Mouse (Mus musculus): ENCODE measurements around the gene Ctnna3. TPM values are rescaled to one million over a fixed set of nuclear protein-coding genes. Genes with fewer than 3 reads are reported as not detected.
"Not testable (repeated sequence)": the region's sequence is repeated elsewhere in the genome, so short reads cannot be mapped to it uniquely, and the experiment has no call there.

Gene Ctnna3
- total RNA-seq, 2 experiments from 2014 or later, result 50.1 to 53.2 TPM

- DNase-seq, result no peak
Measured at GRCm38 (mm10) chr10:64223023-64223422, 793.1 kb downstream of the Ctnna3 start.

- DNase-seq, result peak; percentile 6 to 12
Measured at GRCm38 (mm10) chr10:64224007-64224406, 794.1 kb downstream of the Ctnna3 start.

DNA sequence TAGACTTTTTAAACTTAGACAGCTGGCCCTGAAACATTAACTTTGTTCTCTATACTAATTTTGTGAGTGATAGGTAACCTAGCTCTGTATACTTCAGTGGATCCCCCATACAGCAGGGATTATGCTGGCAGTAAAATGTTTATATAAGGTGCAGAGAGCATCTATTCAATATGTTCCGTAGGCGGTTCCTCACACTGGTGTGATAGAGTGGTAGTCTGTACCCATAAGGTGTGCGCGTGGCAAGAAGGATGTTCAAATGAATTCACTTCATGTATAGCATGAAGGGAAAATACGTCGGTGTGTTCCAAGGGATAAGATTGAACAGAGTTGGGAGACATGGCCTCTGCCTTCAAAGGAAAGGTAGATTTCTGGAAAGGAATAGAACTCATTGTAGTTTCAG, 794.5 kb downstream of the Ctnna3 start:
- DNase-seq, result no peak

GRCm38 (mm10) chr10:64225826-64226225, 795.9 kb downstream of the Ctnna3 start:
- peak; percentile 17 to 51 for DNase-seq

GRCm38 (mm10) chr10:64243421-64243820, 813.5 kb downstream of the Ctnna3 start:
- DNase-seq, result no peak

- no peak for DNase-seq
Measured at GRCm38 (mm10) chr10:64268156-64268555, 838.3 kb downstream of the Ctnna3 start.

DNA sequence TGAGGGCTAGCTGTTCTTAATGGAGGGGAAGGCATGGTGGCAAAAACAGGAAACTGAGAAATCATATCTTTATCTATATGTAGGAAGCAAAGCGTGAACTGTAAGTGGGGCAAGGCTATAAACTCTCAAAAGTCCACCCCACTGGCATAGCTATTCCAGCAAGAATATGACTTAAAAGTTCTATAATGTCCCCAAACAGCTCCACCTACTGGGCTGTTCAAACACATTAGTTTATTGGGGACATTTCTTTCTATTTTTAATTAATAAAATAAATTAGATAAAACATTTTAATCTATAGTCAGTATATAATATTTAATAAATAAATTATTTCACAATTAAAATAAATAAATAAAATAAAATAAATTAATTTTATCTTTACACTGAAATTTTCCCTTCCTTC, 845.2 kb downstream of the Ctnna3 start:
- peak in 1 of 2 experiments; percentile 6 for DNase-seq

- peak; percentile 8 to 31 for DNase-seq
Measured at GRCm38 (mm10) chr10:64278836-64279235, 848.9 kb downstream of the Ctnna3 start.

GRCm38 (mm10) chr10:64305802-64306201, 875.9 kb downstream of the Ctnna3 start:
- no peak for DNase-seq

DNA sequence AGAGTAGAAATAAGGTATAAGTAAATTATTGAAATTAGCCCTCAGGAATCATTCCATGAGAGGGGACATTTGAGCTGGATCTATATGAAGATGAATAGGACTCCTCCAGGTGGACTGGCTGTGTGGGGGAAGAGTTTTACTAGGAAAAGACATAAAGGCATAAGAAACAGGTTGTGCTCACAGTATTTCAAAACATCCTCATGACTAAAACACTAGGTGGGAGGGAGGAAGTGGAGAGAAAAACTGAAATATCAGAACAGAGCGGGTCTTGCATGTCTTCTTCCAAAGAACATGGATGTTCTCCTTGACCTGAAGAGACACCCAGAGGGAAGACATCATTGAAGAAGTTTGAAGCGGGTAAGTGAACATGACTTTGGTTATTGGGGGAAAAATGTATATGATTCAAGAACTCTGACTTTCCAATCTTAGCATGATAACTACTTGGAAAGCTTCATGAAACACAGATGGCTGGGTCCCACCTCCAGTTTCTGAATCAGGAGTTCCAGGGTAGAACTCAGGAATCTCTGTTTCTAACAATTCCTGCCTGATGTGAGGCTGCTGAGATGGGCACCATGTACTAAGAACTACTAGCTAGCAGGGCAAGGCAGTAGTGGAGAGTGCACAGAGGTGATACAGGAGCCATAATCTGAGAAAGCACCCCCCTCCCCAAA, 881.9 kb downstream of the Ctnna3 start:
- DNase-seq, result no peak

DNA sequence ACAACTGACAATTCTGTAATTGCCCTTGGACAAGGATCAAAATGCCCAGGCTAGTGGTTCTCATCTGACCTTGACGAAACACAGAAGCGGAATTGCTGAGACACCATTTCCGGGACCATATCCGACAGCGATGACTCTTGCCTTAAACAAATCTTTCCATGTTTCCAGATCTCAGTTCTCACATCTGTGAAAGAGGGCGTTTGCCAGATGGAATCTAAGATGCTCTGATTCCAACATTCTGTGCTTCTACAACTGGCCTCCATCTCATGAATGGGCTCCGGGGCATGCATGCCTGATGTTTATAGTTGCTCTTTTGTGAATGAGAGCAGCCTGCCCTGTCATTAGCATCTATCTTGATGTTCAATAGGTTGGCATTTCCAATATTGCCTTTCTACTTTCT, 890.4 kb downstream of the Ctnna3 start:
- DNase-seq, result no peak

DNA sequence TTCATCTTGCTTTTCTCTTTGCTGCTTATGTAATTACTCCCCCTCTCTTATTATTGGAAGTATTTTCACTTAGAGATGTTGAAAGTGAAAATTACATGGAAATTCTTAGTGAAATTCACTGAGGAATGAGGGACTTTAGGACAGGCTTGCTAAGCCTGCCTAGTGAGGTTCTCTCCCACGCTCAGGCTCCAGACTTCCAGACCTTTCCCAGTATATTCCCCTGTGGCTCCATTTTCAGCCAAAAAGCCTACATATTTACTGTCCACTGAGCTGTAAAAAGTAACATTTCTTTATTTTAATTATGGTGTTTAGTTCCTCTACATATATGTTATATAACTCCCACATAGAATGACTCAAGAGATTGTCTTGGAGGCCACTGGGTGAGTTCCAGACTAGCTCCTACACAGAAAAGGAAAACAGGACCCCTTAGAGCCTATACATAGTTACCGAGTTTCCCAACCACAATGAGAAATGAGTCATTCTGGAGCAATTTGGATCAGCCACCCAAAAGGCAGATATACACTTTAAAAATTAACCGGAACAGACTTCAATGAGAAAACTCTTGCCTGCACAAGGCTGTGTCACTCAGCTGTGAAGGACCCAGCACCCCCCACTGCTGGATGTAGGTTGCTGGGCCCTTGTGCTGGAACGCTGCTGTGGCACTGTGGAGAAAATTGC, 912.9 kb downstream of the Ctnna3 start:
- no peak for DNase-seq

GRCm38 (mm10) chr10:64373288-64373687, 943.4 kb downstream of the Ctnna3 start:
- DNase-seq, result no peak

DNA sequence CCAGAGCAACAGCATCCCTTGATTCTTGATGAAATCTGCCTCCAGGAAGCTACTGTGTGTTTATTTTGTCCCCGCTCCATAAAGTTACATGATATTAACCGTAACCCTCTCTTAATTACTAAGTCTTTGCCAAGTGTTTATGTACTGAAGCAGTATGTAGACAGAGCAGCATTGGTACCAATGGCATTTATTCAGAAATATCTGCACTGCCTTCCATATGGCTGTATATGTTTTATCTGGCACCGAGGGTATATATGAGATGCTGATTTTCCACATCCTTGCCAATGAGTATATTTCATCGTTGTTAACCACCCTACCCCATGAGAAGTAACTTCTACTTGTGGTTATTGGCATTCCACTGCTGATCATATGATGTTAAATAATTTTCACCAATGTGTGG, 947.9 kb downstream of the Ctnna3 start:
- no peak for DNase-seq

- DNase-seq, result no peak
Measured at GRCm38 (mm10) chr10:64396579-64396978, 966.7 kb downstream of the Ctnna3 start.

- DNase-seq, result not testable (repeated sequence)
Measured at GRCm38 (mm10) chr10:64418396-64418795, 988.5 kb downstream of the Ctnna3 start.

- DNase-seq, result no peak
Measured at GRCm38 (mm10) chr10:64438736-64439135, 1008.8 kb downstream of the Ctnna3 start.

DNA sequence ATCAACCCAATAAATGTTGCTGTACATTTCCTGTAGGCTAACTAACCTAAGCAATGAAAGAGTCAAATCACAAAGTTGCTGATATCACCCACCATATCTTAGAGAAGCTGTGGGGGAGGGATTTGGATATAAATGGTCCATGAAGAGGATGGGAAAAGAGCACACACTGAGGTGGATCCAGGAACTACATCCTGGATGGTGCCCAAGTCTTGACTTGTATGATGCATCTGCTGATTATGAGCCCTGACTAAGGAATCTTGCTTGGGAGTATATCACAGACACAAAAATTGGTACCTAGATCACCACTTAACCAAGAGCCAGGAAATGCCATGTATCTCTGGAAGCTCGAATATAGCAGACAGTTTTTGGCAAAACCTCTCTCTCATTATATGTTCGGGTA, 1018.7 kb downstream of the Ctnna3 start:
- no peak for DNase-seq

DNA sequence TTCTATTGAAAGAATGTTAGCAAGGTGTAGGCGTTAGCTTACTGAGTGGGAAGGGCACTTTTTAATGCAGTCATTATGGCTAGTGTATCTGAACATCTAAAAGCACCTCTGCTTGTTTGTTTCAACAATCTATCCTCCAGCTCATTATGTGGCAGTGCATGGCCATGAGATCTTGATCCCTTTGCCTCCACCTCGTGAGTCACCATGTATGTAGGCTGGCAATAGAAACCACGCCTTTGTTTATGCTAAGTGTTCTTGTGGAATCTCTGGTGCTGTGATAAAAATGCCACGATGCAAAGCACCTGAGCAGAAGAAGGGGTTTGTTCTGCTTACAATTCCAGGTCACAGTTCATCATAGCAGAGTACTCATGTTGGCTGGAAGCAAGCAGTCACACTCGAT, 1053.4 kb downstream of the Ctnna3 start:
- no peak for DNase-seq

GRCm38 (mm10) chr10:64489471-64489870, 1059.6 kb downstream of the Ctnna3 start:
- DNase-seq, result no peak

GRCm38 (mm10) chr10:64543647-64544046, 1113.7 kb downstream of the Ctnna3 start:
- no peak for DNase-seq

GRCm38 (mm10) chr10:64544389-64544788, 1114.5 kb downstream of the Ctnna3 start:
- DNase-seq, result no peak

GRCm38 (mm10) chr10:64571311-64571710, 1141.4 kb downstream of the Ctnna3 start:
- no peak for DNase-seq

DNA sequence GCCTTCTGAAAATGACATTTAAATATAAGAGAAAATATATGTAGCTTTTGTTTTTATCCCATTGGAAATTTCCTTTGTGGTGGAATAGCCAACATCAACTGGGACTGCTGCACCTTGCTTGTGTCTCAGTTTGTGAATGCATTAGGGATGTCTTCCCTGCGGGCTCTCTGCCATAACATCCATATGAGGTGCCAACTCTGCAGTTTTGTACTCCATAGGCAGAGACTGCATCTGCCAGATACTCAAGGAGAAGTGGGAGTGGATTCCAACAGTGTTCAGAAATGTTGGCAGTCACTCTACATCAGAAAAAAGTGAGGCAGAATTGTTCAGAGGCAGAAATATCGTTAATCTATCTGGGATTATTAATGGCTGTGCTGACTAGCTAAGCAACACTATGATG, 1158.2 kb downstream of the Ctnna3 start:
- DNase-seq, result no peak
